Comparison of ENCODE assay signal across 30 mouse cellular contexts in the genomic region with DNA sequence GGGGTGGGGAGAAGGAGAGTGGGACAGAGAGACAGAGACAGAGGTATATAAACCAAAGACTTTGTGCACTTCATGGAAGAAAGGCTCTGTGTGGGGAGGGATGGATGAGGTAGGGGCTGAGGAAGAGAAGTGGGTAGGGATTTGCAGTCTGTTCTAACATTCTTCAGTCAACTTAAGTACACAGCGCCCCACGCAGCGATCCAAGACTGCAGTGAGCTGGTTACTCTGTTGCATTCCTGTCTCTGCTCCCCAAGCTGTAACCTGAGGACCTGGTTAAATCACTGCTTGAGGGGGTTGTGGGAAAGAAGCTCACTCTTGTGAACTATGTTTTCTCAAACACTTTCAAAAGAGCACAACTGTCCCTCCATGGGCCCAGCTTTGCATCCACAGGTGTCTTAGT.
A peak's percentile ranks its signal among the peaks of the same experiment; 100 is the strongest.
DNase-seq lines count a peak whose midpoint lies in the region; ATAC-seq lines count a peak whose summit lies in the region.
"Had no signal": no experiment of that assay in that cellular context is flagged by ENCODE, and none has a peak within 500 bp of the region (broad histone marks: within the 10 kb centered on the region; RNA-seq: fewer than 3 reads in every experiment).

No protein-coding gene starts in this region.

- peaks cover 3% of the 10 kb centered on the region; the same call in 1 of the 2 replicates for H3K4me1 ChIP-seq in kidney, embryonic 14.5 days (ENCODE audit: control insufficient read depth, insufficient read depth, low read length)
- peaks cover 6% of the 10 kb centered on the region; the same call in 1 of the 2 replicates for H3K4me1 ChIP-seq in limb, embryonic 12.5 days (replicated peaks)
- peaks cover 6% of the 10 kb centered on the region; the same call in 1 of the 2 replicates for H3K4me1 ChIP-seq in limb, embryonic 10.5 days
- H3K4me1 ChIP-seq in embryonic facial prominence, embryonic 11.5 days (ENCODE audit: control insufficient read depth, insufficient read depth, low read length): no peaks in the 10 kb centered on the region
- H3K4me1 ChIP-seq in heart, embryonic 12.5 days (replicated peaks): no peaks in the 10 kb centered on the region
- H3K4me1 ChIP-seq: heart, embryonic 10.5 days; hindbrain, embryonic 12.5 days; intestine, embryonic 15.5 days; limb, embryonic 15.5 days; liver, embryonic 13.5 days; stomach, embryonic 15.5 days had no signal

- no peak overlapping the region for H3K9ac ChIP-seq in kidney, embryonic 14.5 days (ENCODE audit: low read depth, low read length)
- no peak overlapping the region for H3K9ac ChIP-seq in limb, embryonic 12.5 days (replicated peaks)
- no peak overlapping the region for H3K9ac ChIP-seq in embryonic facial prominence, embryonic 11.5 days (replicated peaks; ENCODE audit: low read length)
- H3K9ac ChIP-seq in heart, embryonic 12.5 days: no peak overlapping the region
- H3K9ac ChIP-seq: hindbrain, embryonic 12.5 days; intestine, embryonic 15.5 days; limb, embryonic 15.5 days; liver, embryonic 13.5 days; stomach, embryonic 15.5 days had no signal

- no peak overlapping the region for H3K4me3 ChIP-seq in kidney, embryonic 14.5 days (ENCODE audit: low read length)
- H3K4me3 ChIP-seq in limb, embryonic 12.5 days (replicated peaks): no peak overlapping the region
- H3K4me3 ChIP-seq in limb, embryonic 10.5 days: no peak overlapping the region
- no peak overlapping the region for H3K4me3 ChIP-seq in embryonic facial prominence, embryonic 11.5 days (ENCODE audit: low read depth, low read length)
- no peak overlapping the region for H3K4me3 ChIP-seq in heart, embryonic 12.5 days
- H3K4me3 ChIP-seq: heart, embryonic 10.5 days; hindbrain, embryonic 12.5 days; intestine, embryonic 15.5 days; layer of hippocampus, adult 2 months; left cerebral cortex, adult 2 months; limb, embryonic 15.5 days; liver, embryonic 13.5 days; stomach, embryonic 15.5 days had no signal

- ATAC-seq in kidney, embryonic 14.5 days (ENCODE audit: low FRiP score, low TSS enrichment): peak; percentile 73
- ATAC-seq in limb, embryonic 12.5 days (ENCODE audit: insufficient number of reproducible peaks, insufficient read depth, low FRiP score, low TSS enrichment, low read depth): no peak
- ATAC-seq in embryonic facial prominence, embryonic 11.5 days (replicated peaks; ENCODE audit: insufficient number of reproducible peaks, low FRiP score, low TSS enrichment, low read depth): no peak
- no peak for ATAC-seq in heart, embryonic 12.5 days (ENCODE audit: insufficient number of reproducible peaks, low FRiP score)
- ATAC-seq: forebrain, embryonic 14.5 days; hindbrain, postnatal 0 days; intestine, embryonic 15.5 days; Patski had no signal

- DNase-seq in kidney, postnatal 14 days: no peak
- no peak for DNase-seq in limb, embryonic 10.5 days (ENCODE audit: low spot score)
- peak; percentile 35 for DNase-seq in embryonic facial prominence, embryonic 11.5 days (ENCODE audit: low spot score)
- peak; percentile 10 for DNase-seq in mesoderm, embryonic 11.5 days (ENCODE audit: low read depth, low spot score)
- DNase-seq: adrenal gland, postnatal 10 days; cerebellum, adult 11 months; cerebellum, adult 9-11 months; gastrocnemius, postnatal 25 days; heart, postnatal 36 days; kidney, postnatal 10 days; liver, embryonic 13.5 days; lung, adult 18-20 months; lung, postnatal 10 days; right cerebral cortex, postnatal 25 days; thymus, adult 18-20 months; thymus, postnatal 25 days had no signal

- no peak overlapping the region for H3K4me2 ChIP-seq in kidney, embryonic 14.5 days (replicated peaks; ENCODE audit: low read depth, low read length)
- H3K4me2 ChIP-seq in limb, embryonic 12.5 days: no peak overlapping the region
- no peak overlapping the region for H3K4me2 ChIP-seq in embryonic facial prominence, embryonic 11.5 days (ENCODE audit: low read depth, low read length)
- H3K4me2 ChIP-seq in heart, embryonic 12.5 days: no peak overlapping the region
- H3K4me2 ChIP-seq: hindbrain, embryonic 12.5 days; intestine, embryonic 15.5 days; limb, embryonic 15.5 days; liver, embryonic 13.5 days; midbrain, embryonic 11.5 days; stomach, embryonic 15.5 days had no signal

- 52% methylated on average over 3 of the region's 3 CpGs for WGBS in kidney, embryonic 14.5 days
- 50% methylated on average over 3 of the region's 3 CpGs for WGBS in limb, embryonic 12.5 days
- WGBS in limb, embryonic 10.5 days: 88% methylated on average over 3 of the region's 3 CpGs
- WGBS in embryonic facial prominence, embryonic 11.5 days: 60% methylated on average over 3 of the region's 3 CpGs
- 65% methylated on average over 3 of the region's 3 CpGs for WGBS in heart, embryonic 12.5 days

- H3K27me3 ChIP-seq in kidney, embryonic 14.5 days (ENCODE audit: control insufficient read depth, insufficient read depth, low read length): no peaks in the 10 kb centered on the region
- no peaks in the 10 kb centered on the region for H3K27me3 ChIP-seq in limb, embryonic 12.5 days
- H3K27me3 ChIP-seq in limb, embryonic 10.5 days (ENCODE audit: low read depth, poor library complexity, severe bottlenecking): no peaks in the 10 kb centered on the region
- no peaks in the 10 kb centered on the region for H3K27me3 ChIP-seq in embryonic facial prominence, embryonic 11.5 days (ENCODE audit: control insufficient read depth, insufficient read depth, low read length)
- H3K27me3 ChIP-seq in heart, embryonic 12.5 days (replicated peaks): no peaks in the 10 kb centered on the region
- H3K27me3 ChIP-seq: hindbrain, embryonic 12.5 days; intestine, embryonic 15.5 days; limb, embryonic 15.5 days; liver, embryonic 13.5 days; Patski; stomach, embryonic 15.5 days had no signal

- H3K36me3 ChIP-seq in kidney, embryonic 14.5 days (ENCODE audit: control insufficient read depth, insufficient read depth, low read length): no peaks in the 10 kb centered on the region
- H3K36me3 ChIP-seq in limb, embryonic 12.5 days: no peaks in the 10 kb centered on the region
- H3K36me3 ChIP-seq in limb, embryonic 10.5 days: no peaks in the 10 kb centered on the region
- H3K36me3 ChIP-seq in embryonic facial prominence, embryonic 11.5 days (replicated peaks; ENCODE audit: control insufficient read depth, insufficient read depth, low read depth, low read length): no peaks in the 10 kb centered on the region
- H3K36me3 ChIP-seq in heart, embryonic 12.5 days: no peaks in the 10 kb centered on the region
- H3K36me3 ChIP-seq: heart, embryonic 10.5 days; hindbrain, embryonic 12.5 days; intestine, embryonic 15.5 days; limb, embryonic 15.5 days; liver, embryonic 13.5 days; stomach, embryonic 15.5 days had no signal

- H3K27ac ChIP-seq in kidney, embryonic 14.5 days (ENCODE audit: low read depth, low read length): no peak overlapping the region
- H3K27ac ChIP-seq in limb, embryonic 12.5 days: peak overlapping the region; percentile 29; the same call in 1 of the 2 replicates
- H3K27ac ChIP-seq in limb, embryonic 10.5 days: no peak overlapping the region
- no peak overlapping the region for H3K27ac ChIP-seq in embryonic facial prominence, embryonic 11.5 days (replicated peaks; ENCODE audit: low read depth, low read length)
- no peak overlapping the region for H3K27ac ChIP-seq in heart, embryonic 12.5 days (ENCODE audit: poor library complexity, severe bottlenecking)
- H3K27ac ChIP-seq: heart, embryonic 10.5 days; hindbrain, embryonic 12.5 days; hindbrain, postnatal 0 days; intestine, embryonic 15.5 days; layer of hippocampus, adult 2 months; left cerebral cortex, adult 2 months; limb, embryonic 15.5 days; liver, embryonic 13.5 days; stomach, embryonic 15.5 days had no signal

- peaks cover 4% of the 10 kb centered on the region; the same call in 1 of the 2 replicates for H3K9me3 ChIP-seq in kidney, embryonic 14.5 days (ENCODE audit: control insufficient read depth, low read length)
- peaks cover 5% of the 10 kb centered on the region; the same call in 1 of the 2 replicates for H3K9me3 ChIP-seq in limb, embryonic 12.5 days
- peaks cover 4% of the 10 kb centered on the region; the same call in 1 of the 2 replicates for H3K9me3 ChIP-seq in limb, embryonic 10.5 days (replicated peaks)
- 0 out of 2 replicates have a peak, but pooled peaks cover 3% of the 10 kb centered on the region for H3K9me3 ChIP-seq in embryonic facial prominence, embryonic 11.5 days (replicated peaks; ENCODE audit: control insufficient read depth, low read length)
- peaks cover 4% of the 10 kb centered on the region for H3K9me3 ChIP-seq in heart, embryonic 12.5 days (replicated peaks)
- H3K9me3 ChIP-seq: hindbrain, embryonic 12.5 days; intestine, embryonic 15.5 days; stomach, embryonic 15.5 days had no signal

Comparison
In these comparisons a context has a peak if more than half of its experiments do, and no peak if none do; other contexts are left out.
1. DNase-seq: peak in embryonic facial prominence, embryonic 11.5 days (single experiment) and mesoderm, embryonic 11.5 days (single experiment); none in kidney, postnatal 14 days (single experiment) and limb, embryonic 10.5 days (single experiment).